Mouse (Mus musculus): Measurements from ENCODE around the gene Efcab11. TPM values are rescaled to one million over a fixed set of nuclear protein-coding genes. Genes with fewer than 3 reads are reported as not detected.

Efcab11 gene
- total and polyA plus RNA-seq, 3 experiments, result 0.06 to 0.13 TPM; not detected in 1

DNA sequence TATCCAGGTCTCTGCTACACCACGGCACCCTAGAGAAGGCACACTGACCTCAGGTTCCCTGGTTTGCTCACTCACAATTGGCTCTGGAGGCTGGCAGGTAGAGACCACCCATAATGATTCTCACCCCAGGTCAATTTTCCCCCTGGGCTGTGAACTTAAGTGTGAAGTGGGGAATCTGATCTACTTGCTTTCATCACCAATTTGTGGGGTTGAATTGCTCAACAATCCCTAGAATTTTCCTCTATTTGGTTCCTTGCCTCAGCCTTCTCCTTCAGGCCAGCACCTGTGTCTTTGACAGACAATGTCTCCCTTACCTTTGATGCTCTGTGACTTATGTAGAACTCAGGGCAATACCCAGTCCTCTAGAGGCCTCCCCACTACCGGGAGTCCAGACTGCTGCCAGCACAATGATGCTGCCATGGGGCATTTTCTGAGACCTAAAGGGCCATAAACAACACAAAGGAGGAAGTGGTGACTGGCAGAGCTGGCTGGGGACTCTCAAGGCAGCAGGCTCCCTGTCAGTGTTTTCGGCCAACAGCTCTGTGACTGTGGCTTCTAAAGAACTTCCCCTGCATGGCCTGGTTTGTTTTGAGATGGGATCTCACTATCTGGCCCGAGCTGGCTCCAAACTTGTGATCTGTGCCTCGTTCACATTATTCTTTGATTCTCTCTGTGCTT lies 94.8 kb downstream of the Efcab11 start:
- Histone ChIP-seq H3K79me2 (replicated peaks; ENCODE audit: control insufficient read depth, insufficient read depth, low read length) (no peaks in the 10 kb centered on the region), H3K36me3 (ENCODE audit: control insufficient read depth, insufficient read depth, low read length) (no peaks in the 10 kb centered on the region), H3K4me3 (no peak overlapping the region), H3K4me1 (ENCODE audit: control insufficient read depth, insufficient read depth, low read length) (0 out of 2 replicates have a peak, but pooled peaks cover 1% of the 10 kb centered on the region), H3K27ac (no peak overlapping the region; the same call in 1 of the 2 replicates), H3K27me3 (ENCODE audit: control insufficient read depth, insufficient read depth, low read length) (no peaks in the 10 kb centered on the region), H3K9ac (ENCODE audit: low read depth, low read length) (no peak overlapping the region)
- TF ChIP-seq EP300 (IDR thresholded peaks at IDR 0.05; ENCODE audit: insufficient read depth, low read depth, low read length), result no peak
- TF ChIP-seq POLR2A (IDR thresholded peaks at IDR 0.05; ENCODE audit: insufficient read depth, low read depth, low read length), result no peak
- TF ChIP-seq CTCF (IDR thresholded peaks at IDR 0.05), result no peak
- DNase-seq, result peak; percentile 28 to 60
- intact Hi-C loops (cut with DNase I), result no loop called here
- WGBS, result 70% methylated on average over 5 of the region's 5 CpGs

DNA sequence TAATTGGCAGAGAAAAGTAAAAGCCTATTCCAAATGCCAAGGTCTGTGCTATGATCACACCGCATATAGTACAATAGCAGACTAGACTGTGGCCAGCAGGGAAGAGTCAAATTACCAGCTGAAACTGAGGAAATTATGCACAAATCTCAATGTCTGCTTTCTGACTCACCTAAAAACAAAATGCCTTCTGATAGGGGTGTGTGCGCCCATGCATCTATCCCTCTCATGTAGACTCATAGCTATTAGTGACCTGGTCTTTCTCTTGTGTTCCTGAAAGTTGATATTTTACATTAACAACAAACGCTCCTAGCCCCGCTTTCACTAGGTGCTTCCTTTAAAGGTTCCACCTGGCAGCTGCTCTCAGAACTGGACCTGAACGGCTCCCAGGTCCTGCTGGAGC lies 102.5 kb downstream of the Efcab11 start:
- WGBS, result 92% methylated on average over 5 of the region's 5 CpGs
- intact Hi-C loops (cut with DNase I), result no loop called here

GRCm38 (mm10) chr12:99780396-99780795 lies 103.8 kb downstream of the Efcab11 start:
- intact Hi-C loops (cut with DNase I), result no loop called here

More for the DNA sequence above, 102.5 kb downstream of the Efcab11 start:
- H3K79me2 ChIP-seq (replicated peaks; ENCODE audit: control insufficient read depth, insufficient read depth, low read length), result no peaks in the 10 kb centered on the region
- no peak overlapping the region for H3K9ac ChIP-seq (ENCODE audit: low read depth, low read length)
- no peaks in the 10 kb centered on the region for H3K36me3 ChIP-seq (ENCODE audit: control insufficient read depth, insufficient read depth, low read length)
- TF ChIP-seq POLR2A (IDR thresholded peaks at IDR 0.05; ENCODE audit: insufficient read depth, low read depth, low read length) (no peak), EP300 (IDR thresholded peaks at IDR 0.05; ENCODE audit: insufficient read depth, low read depth, low read length) (no peak), CTCF (IDR thresholded peaks at IDR 0.05) (no peak)
- no peaks in the 10 kb centered on the region for H3K27me3 ChIP-seq (ENCODE audit: control insufficient read depth, insufficient read depth, low read length)
- no peaks in the 10 kb centered on the region for H3K4me1 ChIP-seq (ENCODE audit: control insufficient read depth, insufficient read depth, low read length)
- DNase-seq, result no peak
- no peak overlapping the region for H3K4me3 ChIP-seq
- no peak overlapping the region for H3K27ac ChIP-seq

GRCm38 (mm10) chr12:99779908-99780307 lies 104.3 kb downstream of the Efcab11 start:
- intact Hi-C loops (cut with DNase I), result no loop called here
- DNase-seq, result no peak
- 86% methylated on average over 7 of the region's 7 CpGs for WGBS
- H3K27me3 ChIP-seq (ENCODE audit: control insufficient read depth, insufficient read depth, low read length), result no peaks in the 10 kb centered on the region
- no peaks in the 10 kb centered on the region for H3K79me2 ChIP-seq (replicated peaks; ENCODE audit: control insufficient read depth, insufficient read depth, low read length)
- H3K36me3 ChIP-seq (ENCODE audit: control insufficient read depth, insufficient read depth, low read length), result no peaks in the 10 kb centered on the region
- no peak overlapping the region for H3K4me3 ChIP-seq
- no peak overlapping the region for H3K9ac ChIP-seq (ENCODE audit: low read depth, low read length)
- H3K4me1 ChIP-seq (ENCODE audit: control insufficient read depth, insufficient read depth, low read length), result no peaks in the 10 kb centered on the region
- H3K27ac ChIP-seq, result no peak overlapping the region
- no peak for TF ChIP-seq POLR2A (IDR thresholded peaks at IDR 0.05; ENCODE audit: insufficient read depth, low read depth, low read length)

More at GRCm38 (mm10) chr12:99780396-99780795, 103.8 kb downstream of the Efcab11 start:
- Histone ChIP-seq H3K79me2 (replicated peaks; ENCODE audit: control insufficient read depth, insufficient read depth, low read length) (no peaks in the 10 kb centered on the region), H3K4me3 (no peak overlapping the region), H3K9ac (ENCODE audit: low read depth, low read length) (no peak overlapping the region), H3K27me3 (ENCODE audit: control insufficient read depth, insufficient read depth, low read length) (no peaks in the 10 kb centered on the region), H3K27ac (no peak overlapping the region), H3K4me1 (ENCODE audit: control insufficient read depth, insufficient read depth, low read length) (no peaks in the 10 kb centered on the region), H3K36me3 (ENCODE audit: control insufficient read depth, insufficient read depth, low read length) (no peaks in the 10 kb centered on the region)
- DNase-seq, result no peak
- TF ChIP-seq POLR2A (IDR thresholded peaks at IDR 0.05; ENCODE audit: insufficient read depth, low read depth, low read length) (no peak), EP300 (IDR thresholded peaks at IDR 0.05; ENCODE audit: insufficient read depth, low read depth, low read length) (no peak)
- WGBS, result 81% methylated on average over 3 of the region's 3 CpGs

- 70% methylated on average over 8 of the region's 8 CpGs for WGBS
- H3K36me3 ChIP-seq (ENCODE audit: control insufficient read depth, insufficient read depth, low read length), result no peaks in the 10 kb centered on the region
- H3K79me2 ChIP-seq (replicated peaks; ENCODE audit: control insufficient read depth, insufficient read depth, low read length), result no peaks in the 10 kb centered on the region
- H3K27ac ChIP-seq, result no peak overlapping the region
- no peaks in the 10 kb centered on the region for H3K27me3 ChIP-seq (ENCODE audit: control insufficient read depth, insufficient read depth, low read length)
- H3K9ac ChIP-seq (ENCODE audit: low read depth, low read length), result no peak overlapping the region
- intact Hi-C loops (cut with DNase I), result no loop called here
- TF ChIP-seq EP300 (IDR thresholded peaks at IDR 0.05; ENCODE audit: insufficient read depth, low read depth, low read length) (no peak), CTCF (IDR thresholded peaks at IDR 0.05) (no peak), POLR2A (IDR thresholded peaks at IDR 0.05; ENCODE audit: insufficient read depth, low read depth, low read length) (no peak)
- no peak overlapping the region for H3K4me3 ChIP-seq
- DNase-seq, result no peak
- H3K4me1 ChIP-seq (ENCODE audit: control insufficient read depth, insufficient read depth, low read length), result no peaks in the 10 kb centered on the region; the same call in 1 of the 2 replicates
These were observed 107.6 kb downstream of the Efcab11 start for GRCm38 (mm10) chr12:99776497-99777139.

GRCm38 (mm10) chr12:99774864-99775263 lies 109.4 kb downstream of the Efcab11 start:
- intact Hi-C loops (cut with DNase I), result no loop called here
- no peak overlapping the region for H3K27ac ChIP-seq
- TF ChIP-seq EP300 (IDR thresholded peaks at IDR 0.05; ENCODE audit: insufficient read depth, low read depth, low read length) (no peak), CTCF (IDR thresholded peaks at IDR 0.05) (no peak), POLR2A (IDR thresholded peaks at IDR 0.05; ENCODE audit: insufficient read depth, low read depth, low read length) (no peak)
- H3K9ac ChIP-seq (ENCODE audit: low read depth, low read length), result no peak overlapping the region
- H3K27me3 ChIP-seq (ENCODE audit: control insufficient read depth, insufficient read depth, low read length), result no peaks in the 10 kb centered on the region
- H3K79me2 ChIP-seq (replicated peaks; ENCODE audit: control insufficient read depth, insufficient read depth, low read length), result no peaks in the 10 kb centered on the region
- H3K36me3 ChIP-seq (ENCODE audit: control insufficient read depth, insufficient read depth, low read length), result no peaks in the 10 kb centered on the region
- H3K4me1 ChIP-seq (ENCODE audit: control insufficient read depth, insufficient read depth, low read length), result no peaks in the 10 kb centered on the region; the same call in 1 of the 2 replicates
- no peak for DNase-seq
- no peak overlapping the region for H3K4me3 ChIP-seq
- 82% methylated on average over 2 of the region's 2 CpGs for WGBS

Measured in heart, adult 2 months (tissue).